18 mouse cellular contexts compared by ENCODE assay signal in the genomic region with DNA sequence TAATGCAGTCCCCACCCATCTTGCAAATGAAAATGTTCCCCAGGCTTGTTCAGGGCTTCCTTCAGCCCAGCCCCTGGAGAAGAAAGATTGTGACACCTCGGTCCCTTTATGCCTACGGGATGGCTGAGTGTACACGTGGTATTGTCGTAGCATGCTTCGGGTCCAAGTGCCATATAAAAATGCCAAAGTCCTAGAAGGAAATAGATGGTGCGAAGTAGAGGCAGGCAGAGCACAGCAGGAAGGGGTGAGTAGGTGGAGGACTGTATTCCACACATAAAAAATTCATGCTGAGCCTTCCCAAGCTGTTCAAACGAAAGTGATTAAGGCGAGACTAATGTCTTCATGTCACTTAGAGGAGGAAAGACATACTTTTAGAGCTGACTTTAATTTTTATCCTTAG.
DNase-seq lines count a peak whose midpoint lies in the region; ATAC-seq and TF ChIP-seq lines count a peak whose summit lies in the region.
"Had no signal": no experiment of that assay in that cellular context is flagged by ENCODE, and none has a peak within 500 bp of the region (broad histone marks: within the 10 kb centered on the region; RNA-seq: fewer than 3 reads in every experiment).

No protein-coding gene starts in this region.

- no peaks in the 10 kb centered on the region for H3K36me3 ChIP-seq in midbrain, embryonic 15.5 days (replicated peaks)
- no peaks in the 10 kb centered on the region for H3K36me3 ChIP-seq in midbrain, postnatal 0 days (ENCODE audit: insufficient read depth, low read length)
- H3K36me3 ChIP-seq in hindbrain, postnatal 0 days (ENCODE audit: insufficient read depth, low read length) = no peaks in the 10 kb centered on the region
- no peaks in the 10 kb centered on the region for H3K36me3 ChIP-seq in neural tube, embryonic 14.5 days (ENCODE audit: control insufficient read depth, insufficient read depth, low read length)
- H3K36me3 ChIP-seq: forebrain, embryonic 15.5 days had no signal

- H3K4me2 ChIP-seq in midbrain, embryonic 15.5 days = no peak overlapping the region
- H3K4me2 ChIP-seq in midbrain, postnatal 0 days (ENCODE audit: low read depth, low read length, poor library complexity, severe bottlenecking) = no peak overlapping the region
- peak overlapping the region; percentile 16; the same call in 1 of the 2 replicates for H3K4me2 ChIP-seq in hindbrain, postnatal 0 days (ENCODE audit: low read depth, low read length)
- H3K4me2 ChIP-seq in neural tube, embryonic 14.5 days (ENCODE audit: low read depth, low read length) = no peak overlapping the region
- H3K4me2 ChIP-seq: forebrain, embryonic 15.5 days had no signal

- H3K4me3 ChIP-seq in midbrain, embryonic 15.5 days = no peak overlapping the region
- no peak overlapping the region for H3K4me3 ChIP-seq in midbrain, postnatal 0 days (ENCODE audit: low read depth, low read length)
- H3K4me3 ChIP-seq in hindbrain, postnatal 0 days (ENCODE audit: low read length) = no peak overlapping the region
- H3K4me3 ChIP-seq in neural tube, embryonic 14.5 days (ENCODE audit: low read depth, low read length) = no peak overlapping the region
- H3K4me3 ChIP-seq: forebrain, embryonic 15.5 days; heart, adult 2 months had no signal

- TF ChIP-seq CTCF in midbrain, postnatal 0 days (IDR thresholded peaks at IDR 0.05) = no peak
- TF ChIP-seq CTCF in hindbrain, postnatal 0 days (IDR thresholded peaks at IDR 0.05; ENCODE audit: low read depth) = no peak

- no peaks in the 10 kb centered on the region for H3K27me3 ChIP-seq in midbrain, embryonic 15.5 days (replicated peaks)
- H3K27me3 ChIP-seq in midbrain, postnatal 0 days (ENCODE audit: insufficient read depth, low read length) = no peaks in the 10 kb centered on the region
- H3K27me3 ChIP-seq in hindbrain, postnatal 0 days (ENCODE audit: insufficient read depth, low read length) = no peaks in the 10 kb centered on the region
- H3K27me3 ChIP-seq in neural tube, embryonic 14.5 days (ENCODE audit: control insufficient read depth, insufficient read depth, low read length) = no peaks in the 10 kb centered on the region

- H3K4me1 ChIP-seq in midbrain, embryonic 15.5 days = peaks cover 3% of the 10 kb centered on the region; the same call in 1 of the 2 replicates
- no peaks in the 10 kb centered on the region for H3K4me1 ChIP-seq in midbrain, postnatal 0 days (ENCODE audit: insufficient read depth, low read length)
- H3K4me1 ChIP-seq in hindbrain, postnatal 0 days (ENCODE audit: insufficient read depth, low read length) = no peaks in the 10 kb centered on the region
- H3K4me1 ChIP-seq in neural tube, embryonic 14.5 days (ENCODE audit: control insufficient read depth, insufficient read depth, low read length) = 0 out of 2 replicates have a peak, but pooled peaks cover 5% of the 10 kb centered on the region
- H3K4me1 ChIP-seq: forebrain, embryonic 15.5 days had no signal

- 45% methylated on average over 8 of the region's 8 CpGs for WGBS in midbrain, embryonic 15.5 days
- WGBS in midbrain, postnatal 0 days = 39% methylated on average over 8 of the region's 8 CpGs
- whole genome bisulfite sequencing in hindbrain, postnatal 0 days = 36% methylated on average over 8 of the region's 8 CpGs
- WGBS in neural tube, embryonic 14.5 days = 30% methylated on average over 8 of the region's 8 CpGs

- no peak overlapping the region for H3K27ac ChIP-seq in midbrain, embryonic 15.5 days
- no peak overlapping the region for H3K27ac ChIP-seq in midbrain, postnatal 0 days (ENCODE audit: low read depth, low read length)
- H3K27ac ChIP-seq in hindbrain, postnatal 0 days = no peak overlapping the region
- no peak overlapping the region for H3K27ac ChIP-seq in neural tube, embryonic 14.5 days (ENCODE audit: low read depth, low read length)
- H3K27ac ChIP-seq: forebrain, embryonic 15.5 days; heart, adult 2 months had no signal

- peak; percentile 12 to 22 for DNase-seq in frontal cortex, postnatal 36 days (ENCODE audit: low spot score in 2 of 2)
- DNase-seq in frontal cortex, postnatal 10 days (ENCODE audit: low spot score in 2 of 2) = no peak
- no peak for DNase-seq in midbrain, postnatal 0 days (ENCODE audit: low spot score)
- DNase-seq in hindbrain, postnatal 0 days (ENCODE audit: low spot score) = no peak
- DNase-seq in adrenal gland, adult 2 months = no peak
- DNase-seq: B cell, adult 2 months; cerebellum, adult 9-11 months; gastrocnemius, postnatal 14 days; heart, adult 2 months; heart, postnatal 4 days; kidney, adult 2 months; kidney, postnatal 10 days; liver; thymus, adult 2 months had no signal

- no peak overlapping the region for H3K9ac ChIP-seq in midbrain, embryonic 15.5 days
- no peak overlapping the region for H3K9ac ChIP-seq in midbrain, postnatal 0 days (replicated peaks; ENCODE audit: low read length, poor library complexity, severe bottlenecking)
- H3K9ac ChIP-seq in hindbrain, postnatal 0 days (replicated peaks; ENCODE audit: low read length) = no peak overlapping the region
- no peak overlapping the region for H3K9ac ChIP-seq in neural tube, embryonic 14.5 days (replicated peaks; ENCODE audit: low read depth, low read length)
- H3K9ac ChIP-seq: forebrain, embryonic 15.5 days had no signal

- no peaks in the 10 kb centered on the region for H3K9me3 ChIP-seq in midbrain, embryonic 15.5 days
- no peaks in the 10 kb centered on the region for H3K9me3 ChIP-seq in midbrain, postnatal 0 days (ENCODE audit: low read length)
- no peaks in the 10 kb centered on the region for H3K9me3 ChIP-seq in hindbrain, postnatal 0 days (ENCODE audit: low read length)
- H3K9me3 ChIP-seq in neural tube, embryonic 14.5 days (ENCODE audit: control insufficient read depth, low read length) = no peaks in the 10 kb centered on the region
- H3K9me3 ChIP-seq: forebrain, embryonic 15.5 days had no signal

- ATAC-seq in midbrain, embryonic 15.5 days (replicated peaks) = peak; percentile 48; the same call in 1 of the 2 replicates
- ATAC-seq in midbrain, postnatal 0 days (ENCODE audit: low FRiP score) = no peak
- no peak for ATAC-seq in hindbrain, postnatal 0 days
- 0 out of 2 replicates have a peak, but pooled peaks have one; percentile 52 for ATAC-seq in neural tube, embryonic 14.5 days (ENCODE audit: low read depth)
- ATAC-seq: forebrain, embryonic 15.5 days; lung, postnatal 0 days had no signal

Comparison
In these comparisons a context has a peak if more than half of its experiments do, and no peak if none do; other contexts are left out.
1. DNase-seq: peak in frontal cortex, postnatal 36 days (2 of 2); none in frontal cortex, postnatal 10 days (0 of 2), midbrain, postnatal 0 days (single experiment), hindbrain, postnatal 0 days (single experiment) and adrenal gland, adult 2 months (single experiment).
2. ATAC-seq: peak in midbrain, embryonic 15.5 days (single experiment) and neural tube, embryonic 14.5 days (single experiment); none in midbrain, postnatal 0 days (single experiment) and hindbrain, postnatal 0 days (single experiment).